Mouse (Mus musculus): ENCODE data around the gene Olfr644. TPM values are rescaled to one million over a fixed set of nuclear protein-coding genes. Genes with fewer than 3 reads are reported as not detected.

The Olfr644 gene
- total and polyA plus RNA-seq, 3 experiments: not detected

DNA sequence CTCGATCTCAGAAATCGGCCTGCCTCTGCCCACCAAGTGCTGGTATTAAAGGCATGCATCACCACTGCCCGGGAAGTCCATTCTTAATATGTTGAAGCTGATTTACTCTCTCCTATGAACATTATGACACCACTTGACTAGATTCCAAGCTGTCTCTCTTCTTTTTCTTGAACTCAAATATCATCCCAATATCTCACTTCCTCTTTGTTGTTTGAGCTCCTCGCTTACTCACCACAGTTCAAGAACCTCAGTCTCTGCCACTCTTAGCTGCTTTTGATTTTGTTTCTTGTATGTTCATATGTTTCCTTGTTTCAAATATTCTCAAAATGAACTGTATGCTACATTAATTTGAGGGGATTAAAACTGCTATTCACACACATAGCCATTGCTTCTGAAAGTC, 20.9 kb downstream of the Olfr644 start:
- no peak for TF ChIP-seq ELF1 (IDR thresholded peaks at IDR 0.05; ENCODE audit: low read depth, low read length)
- no peak for TF ChIP-seq SIN3A (IDR thresholded peaks at IDR 0.05; ENCODE audit: low read length)
- TF ChIP-seq USF2 (conservative IDR thresholded peaks at IDR 0.05; ENCODE audit: low read depth, low read length): no peak
- no peak for TF ChIP-seq MYC (IDR thresholded peaks at IDR 0.05; ENCODE audit: low read depth, low read length)
- dilution Hi-C loops (cut with MboI; ENCODE audit: extremely low pct_ligation_motif_present, extremely low pct_unique_long_range_greater_than_20kb, low sequenced_read_pairs): no loop called here
- in situ Hi-C loops (cut with MboI; ENCODE audit: low pct_ligation_motif_present, low pct_unique_long_range_greater_than_20kb, low sequenced_read_pairs): no loop called here
- Histone ChIP-seq H3K9ac (ENCODE audit: insufficient read depth, low read depth) (no peak overlapping the region), H3K27ac (ENCODE audit: insufficient read depth, low read depth) (no peak overlapping the region), H3K79me2 (replicated peaks; ENCODE audit: control insufficient read depth, extremely low read depth, insufficient read depth, poor library complexity, severe bottlenecking) (no peaks in the 10 kb centered on the region), H3K4me2 (ENCODE audit: insufficient read depth, low read depth, poor library complexity, severe bottlenecking) (no peak overlapping the region), H3K9me3 (replicated peaks; ENCODE audit: low read length) (no peaks in the 10 kb centered on the region), H3K36me3 (replicated peaks in 1 of 2; ENCODE audit: control insufficient read depth in 1 of 2, insufficient read depth in 1 of 2, low read length in 1 of 2) (no peaks in the 10 kb centered on the region), H3K27me3 (replicated peaks) (no peaks in the 10 kb centered on the region), H3K4me3 (replicated peaks in 1 of 3; ENCODE audit: low read depth in 2 of 3, low read length in 2 of 3, poor library complexity in 1 of 3) (no peak overlapping the region), H3K4me1 (ENCODE audit: control insufficient read depth in 1 of 2, insufficient read depth in 2 of 2) (no peaks in the 10 kb centered on the region)
- no peak for DNase-seq (ENCODE audit: extremely low read depth)

DNA sequence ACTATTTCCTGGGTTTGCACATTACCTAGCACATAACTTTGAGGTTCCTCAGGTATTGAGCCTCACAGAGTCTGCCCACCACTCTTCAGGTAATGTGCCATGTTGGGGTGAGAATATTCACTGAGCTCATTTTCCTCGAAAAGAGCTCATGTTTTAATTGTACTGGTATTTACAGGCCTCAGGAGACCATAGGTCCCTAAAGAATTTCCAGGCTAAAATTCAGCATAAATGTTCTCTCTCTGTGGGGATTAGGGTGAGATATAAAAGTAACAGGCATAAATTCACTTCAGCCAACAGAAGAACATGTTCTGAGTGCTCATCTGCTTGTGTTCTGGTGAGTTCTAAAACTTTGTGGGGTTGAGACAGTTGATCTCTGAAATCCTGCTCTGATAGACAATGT, 36.5 kb downstream of the Olfr644 start, which contains the start of gene Olfr641:
Olfr641 (plus strand) TSS at position 301 of the 400 bp plus-strand sequence.
- TF ChIP-seq JUND (conservative IDR thresholded peaks at IDR 0.05; ENCODE audit: low read depth, low read length) (no peak), E2F4 (IDR thresholded peaks at IDR 0.05; ENCODE audit: insufficient replicate concordance, low read depth, low read length) (no peak), ELF1 (IDR thresholded peaks at IDR 0.05; ENCODE audit: low read depth, low read length) (no peak), USF2 (conservative IDR thresholded peaks at IDR 0.05; ENCODE audit: low read depth, low read length) (no peak), ZMIZ1 (IDR thresholded peaks at IDR 0.05; ENCODE audit: low read depth, low read length) (no peak), ZKSCAN1 (IDR thresholded peaks at IDR 0.05; ENCODE audit: borderline replicate concordance, low read depth, low read length) (no peak), IRF4 (IDR thresholded peaks at IDR 0.05; ENCODE audit: low read depth, low read length) (no peak), KAT2A (IDR thresholded peaks at IDR 0.05; ENCODE audit: insufficient replicate concordance, low read length) (no peak), CHD1 (IDR thresholded peaks at IDR 0.05; ENCODE audit: low read depth, low read length) (no peak), NELFE (IDR thresholded peaks at IDR 0.05; ENCODE audit: low read depth, low read length) (no peak), PAX5 (IDR thresholded peaks at IDR 0.05; ENCODE audit: low read length) (no peak), BHLHE40 (IDR thresholded peaks at IDR 0.05; ENCODE audit: low read depth, low read length) (no peak)
- no peak within 1 kb of the TSS for H3K4me2 ChIP-seq (ENCODE audit: insufficient read depth, low read depth, poor library complexity, severe bottlenecking)
- H3K36me3 ChIP-seq (replicated peaks in 1 of 2; ENCODE audit: control insufficient read depth in 1 of 2, insufficient read depth in 1 of 2, low read length in 1 of 2): no peaks in the 10 kb centered on the region
- no peaks in the 10 kb centered on the region for H3K9me3 ChIP-seq (replicated peaks; ENCODE audit: low read length)
- in situ Hi-C loops (cut with MboI; ENCODE audit: low pct_ligation_motif_present, low pct_unique_long_range_greater_than_20kb, low sequenced_read_pairs) (no loop called here), dilution Hi-C loops (cut with MboI; ENCODE audit: extremely low pct_ligation_motif_present, extremely low pct_unique_long_range_greater_than_20kb, low sequenced_read_pairs) (no loop called here)
- DNase-seq (ENCODE audit: extremely low read depth): no peak
- H3K9ac ChIP-seq (ENCODE audit: insufficient read depth, low read depth): no peak within 1 kb of the TSS
- H3K27ac ChIP-seq (ENCODE audit: insufficient read depth, low read depth): no peak within 1 kb of the TSS
- H3K4me3 ChIP-seq (replicated peaks in 1 of 3; ENCODE audit: low read depth in 2 of 3, low read length in 2 of 3, poor library complexity in 1 of 3): no peak within 1 kb of the TSS
- H3K79me2 ChIP-seq (replicated peaks; ENCODE audit: control insufficient read depth, extremely low read depth, insufficient read depth, poor library complexity, severe bottlenecking): no peaks in the 10 kb centered on the region
- H3K4me1 ChIP-seq (ENCODE audit: control insufficient read depth in 1 of 2, insufficient read depth in 2 of 2): no peaks in the 10 kb centered on the region
- no peaks in the 10 kb centered on the region for H3K27me3 ChIP-seq (replicated peaks)

DNA sequence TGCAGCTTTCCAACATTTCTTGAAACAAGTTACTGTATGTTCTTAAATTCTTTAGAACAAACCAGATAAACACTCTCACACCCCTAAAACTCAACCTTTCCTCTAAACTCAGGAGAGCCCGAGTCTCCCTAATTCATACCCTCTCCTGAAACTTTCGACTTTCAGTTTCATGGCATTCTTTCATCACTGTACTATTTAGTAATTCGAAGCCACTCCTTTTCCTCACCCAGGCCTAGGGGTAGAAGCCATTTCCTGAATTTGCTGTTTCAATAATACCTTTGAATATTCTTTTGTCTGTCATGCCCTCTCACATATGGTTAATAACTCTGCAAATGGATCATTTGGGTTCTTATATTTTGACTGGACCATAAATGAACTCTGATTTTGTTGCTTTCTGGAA, 44.7 kb downstream of the Olfr644 start:
- dilution Hi-C loops (cut with MboI; ENCODE audit: extremely low pct_ligation_motif_present, extremely low pct_unique_long_range_greater_than_20kb, low sequenced_read_pairs) (no loop called here), in situ Hi-C loops (cut with MboI; ENCODE audit: low pct_ligation_motif_present, low pct_unique_long_range_greater_than_20kb, low sequenced_read_pairs) (no loop called here)
- H3K36me3 ChIP-seq (replicated peaks in 1 of 2; ENCODE audit: control insufficient read depth in 1 of 2, insufficient read depth in 1 of 2, low read length in 1 of 2): no peaks in the 10 kb centered on the region
- DNase-seq (ENCODE audit: extremely low read depth): no peak
- no peaks in the 10 kb centered on the region for H3K4me1 ChIP-seq (ENCODE audit: control insufficient read depth in 1 of 2, insufficient read depth in 2 of 2)
- H3K27ac ChIP-seq (ENCODE audit: insufficient read depth, low read depth): no peak overlapping the region
- no peak overlapping the region for H3K4me2 ChIP-seq (ENCODE audit: insufficient read depth, low read depth, poor library complexity, severe bottlenecking)
- no peaks in the 10 kb centered on the region for H3K9me3 ChIP-seq (replicated peaks; ENCODE audit: low read length)
- no peaks in the 10 kb centered on the region for H3K79me2 ChIP-seq (replicated peaks; ENCODE audit: control insufficient read depth, extremely low read depth, insufficient read depth, poor library complexity, severe bottlenecking)
- peaks cover 1% of the 10 kb centered on the region for H3K27me3 ChIP-seq (replicated peaks)
- H3K4me3 ChIP-seq (replicated peaks in 1 of 3; ENCODE audit: low read depth in 2 of 3, low read length in 2 of 3, poor library complexity in 1 of 3): no peak overlapping the region
- no peak overlapping the region for H3K9ac ChIP-seq (ENCODE audit: insufficient read depth, low read depth)
- no peak for TF ChIP-seq MAZ (IDR thresholded peaks at IDR 0.05; ENCODE audit: low read depth, low read length)
- TF ChIP-seq CTCF (conservative IDR thresholded peaks at IDR 0.05 in 1 of 2, IDR thresholded peaks at IDR 0.05 in 1 of 2; ENCODE audit: low read depth in 2 of 2, low read length in 2 of 2): no peak
- TF ChIP-seq ZKSCAN1 (IDR thresholded peaks at IDR 0.05; ENCODE audit: borderline replicate concordance, low read depth, low read length): no peak
- no peak for TF ChIP-seq GABPA (IDR thresholded peaks at IDR 0.05; ENCODE audit: insufficient replicate concordance, low read depth, low read length)
- no peak for TF ChIP-seq ZC3H11A (IDR thresholded peaks at IDR 0.05; ENCODE audit: low read depth, low read length)
- TF ChIP-seq ZNF384 (IDR thresholded peaks at IDR 0.05; ENCODE audit: low read depth, low read length): no peak
- TF ChIP-seq NRF1 (IDR thresholded peaks at IDR 0.05; ENCODE audit: low read depth, low read length): no peak
- TF ChIP-seq UBTF (IDR thresholded peaks at IDR 0.05; ENCODE audit: low read depth, low read length): no peak
- no peak for TF ChIP-seq MXI1 (IDR thresholded peaks at IDR 0.05; ENCODE audit: low read depth, low read length)
- TF ChIP-seq TCF12 (IDR thresholded peaks at IDR 0.05; ENCODE audit: low read depth, low read length): no peak
- no peak for TF ChIP-seq JUND (conservative IDR thresholded peaks at IDR 0.05; ENCODE audit: low read depth, low read length)
- TF ChIP-seq TBP (conservative IDR thresholded peaks at IDR 0.05; ENCODE audit: low read depth, low read length): no peak
- TF ChIP-seq RCOR1 (conservative IDR thresholded peaks at IDR 0.05; ENCODE audit: low read depth, low read length): no peak
- TF ChIP-seq ETS1 (conservative IDR thresholded peaks at IDR 0.05; ENCODE audit: low read depth, low read length): no peak
- no peak for TF ChIP-seq ZMIZ1 (IDR thresholded peaks at IDR 0.05; ENCODE audit: low read depth, low read length)

Data from CH12.LX (cell line).